Mouse (Mus musculus) cerebellum, postnatal 4 days (tissue): ENCODE results near the gene Tysnd1.

Source experiments
- DNase-seq, 2 experiments: peaks; one replicate each; pipeline ENCODE4 v3.0.0; 2022; ENCODE audit warnings: low spot score in 2 of 2, mixed read lengths in 1 of 2

Tysnd1 gene

DNA sequence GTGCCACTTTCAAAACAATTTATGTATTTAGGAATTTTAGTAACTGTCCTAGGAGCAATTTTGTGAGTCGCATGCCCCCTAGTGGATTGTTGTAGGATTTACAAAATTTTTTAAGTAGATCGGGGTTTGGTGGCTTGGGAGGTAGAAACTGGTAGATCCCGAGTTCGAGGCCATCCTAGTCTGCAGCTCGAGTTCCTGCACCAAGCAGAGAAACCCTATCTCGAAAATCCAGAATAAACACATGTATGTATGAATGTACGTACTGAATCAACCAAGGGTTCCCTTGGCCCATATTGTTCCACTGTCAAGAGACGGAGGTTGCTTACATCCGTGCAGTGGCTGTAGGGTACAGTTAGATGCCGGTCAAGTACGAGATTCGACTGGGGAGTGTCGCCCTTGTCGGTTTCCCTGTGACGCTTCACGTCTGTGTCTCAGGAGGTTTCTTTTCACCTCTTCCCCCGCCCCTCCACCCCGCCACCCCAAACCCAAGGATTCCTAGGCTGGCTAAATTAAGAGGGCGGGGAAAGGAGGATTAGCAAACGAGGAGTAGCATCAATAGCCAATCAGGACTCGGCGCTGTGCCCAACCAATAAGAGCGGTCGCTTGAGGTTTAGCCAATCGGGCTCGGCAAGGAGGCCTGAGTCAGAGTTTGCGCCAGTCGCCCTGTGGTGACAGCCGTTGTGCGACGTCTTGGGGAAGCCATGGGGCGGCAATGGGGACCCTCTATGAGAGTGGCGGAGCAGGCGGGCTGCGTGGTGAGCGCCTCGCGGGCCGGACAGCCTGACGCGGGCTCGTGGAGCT lies at the start of gene Tysnd1:
TSS of gene Tysnd1 (plus strand) at position 645 of the 801 bp plus-strand sequence.
- peak; percentile 97 to 98 for DNase-seq

DNA sequence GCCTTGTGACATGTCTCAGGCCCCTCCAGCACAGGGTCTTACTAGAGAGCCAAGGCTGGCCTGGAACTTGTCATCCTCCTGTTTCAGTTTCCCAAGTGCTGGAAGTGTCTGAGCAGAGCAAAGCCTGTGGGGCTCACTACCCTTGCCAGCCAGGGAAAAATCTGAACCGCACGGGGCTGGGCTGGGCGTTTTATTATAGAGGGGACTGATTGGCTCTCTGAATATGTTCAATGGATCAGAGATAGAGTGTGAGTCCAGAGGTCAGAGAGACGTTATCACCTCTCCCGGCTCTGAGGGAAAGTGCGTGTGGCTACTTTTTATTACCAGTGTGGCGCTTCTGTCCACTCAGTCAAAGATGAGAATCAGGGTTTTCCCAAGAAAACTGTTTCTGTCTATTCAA lies 48.8 kb upstream of the Tysnd1 start:
- DNase-seq = no peak

DNA sequence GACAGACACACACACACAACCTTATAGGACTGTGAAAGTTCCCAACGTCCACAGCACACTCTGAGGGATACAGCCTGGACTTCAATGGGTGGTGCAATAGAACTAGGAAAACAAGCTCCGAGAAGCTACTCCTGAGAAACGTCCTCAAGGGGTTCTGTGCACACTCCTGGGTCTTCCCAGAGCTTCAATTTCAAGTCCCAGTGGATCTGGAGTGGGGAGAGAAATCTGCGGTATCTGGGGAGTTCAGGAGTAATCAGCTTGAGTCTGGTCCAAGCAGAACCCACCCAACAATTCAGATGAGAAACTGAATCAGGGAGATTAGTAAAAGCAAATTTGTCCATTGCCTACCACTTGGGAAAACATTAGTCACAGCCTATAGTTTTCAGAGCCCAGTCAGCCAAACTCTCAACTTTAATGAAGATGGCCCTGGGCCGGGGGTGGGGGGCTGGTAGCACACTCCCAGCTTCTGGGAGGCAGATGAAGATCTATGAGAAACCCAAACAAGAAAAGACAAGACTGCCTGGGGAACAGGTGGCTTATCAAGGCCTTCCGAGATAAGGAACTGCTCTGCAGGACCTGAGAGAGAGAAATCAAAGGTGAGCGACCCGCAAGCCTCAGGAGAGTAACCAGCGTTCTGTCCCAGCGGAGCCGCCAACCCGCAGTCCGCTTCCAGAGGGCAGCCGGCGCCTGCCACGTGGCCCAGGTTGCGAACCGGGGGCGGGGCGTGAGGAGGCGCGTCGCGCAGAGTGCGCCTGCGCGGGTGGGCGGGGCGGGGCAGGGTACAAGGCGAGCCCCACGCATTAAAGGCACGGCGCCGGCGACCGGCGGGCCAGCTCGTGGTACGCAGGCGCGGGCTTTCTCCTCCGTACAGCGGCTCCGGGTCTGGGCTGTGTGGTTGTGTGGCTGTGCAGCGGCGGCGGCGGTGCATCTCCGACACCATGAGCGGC lies 47.3 kb upstream of the Tysnd1 start, which contains the start of gene Ppa1:
TSS of gene Ppa1 (plus strand) at position 763 of the 947 bp plus-strand sequence.
- DNase-seq = peak; percentile 72 to 85

DNA sequence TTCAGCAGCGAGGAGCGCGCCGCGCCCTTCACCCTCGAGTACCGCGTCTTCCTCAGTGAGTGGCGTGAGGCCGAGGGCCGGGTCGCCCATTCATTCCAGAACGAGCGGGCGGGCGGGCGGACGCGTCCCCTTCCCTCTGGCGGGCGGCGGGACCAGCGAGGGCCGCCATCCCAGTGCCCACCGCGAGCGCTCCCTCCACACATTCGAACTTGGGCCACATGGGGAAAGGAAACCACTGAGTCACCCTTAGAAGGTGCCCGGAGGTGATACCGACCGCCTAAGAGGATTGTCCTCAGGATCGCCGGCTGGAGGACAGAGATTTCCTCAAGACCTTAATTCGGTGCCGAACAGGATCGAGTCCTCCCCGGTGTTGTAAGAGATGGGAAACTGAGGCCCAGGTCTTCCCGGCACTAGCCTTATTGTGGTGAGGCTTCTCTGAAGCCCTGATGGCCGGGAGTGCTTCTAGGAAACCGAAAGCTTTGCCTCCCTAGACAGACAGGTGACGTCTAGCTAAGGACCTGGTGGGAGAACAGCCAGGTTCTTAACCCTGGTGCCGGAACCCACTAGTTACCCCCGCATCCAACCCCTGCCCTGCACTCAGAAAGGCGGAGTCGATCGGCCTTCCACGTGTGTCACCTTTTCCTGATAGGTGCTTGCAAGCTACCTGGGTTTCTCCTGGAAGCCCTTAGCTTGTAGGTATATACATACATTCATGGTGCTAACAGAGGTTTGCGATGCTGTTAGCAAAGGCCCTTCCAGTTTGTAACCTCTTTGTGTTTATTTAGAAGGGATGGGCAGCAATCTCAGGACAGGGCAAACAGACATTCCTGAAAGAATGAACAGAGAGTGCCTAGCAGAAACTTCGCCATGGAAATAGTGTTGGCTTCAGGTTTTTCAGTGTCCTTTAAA lies 46.3 kb upstream of the Tysnd1 start:
- DNase-seq = no peak

DNA sequence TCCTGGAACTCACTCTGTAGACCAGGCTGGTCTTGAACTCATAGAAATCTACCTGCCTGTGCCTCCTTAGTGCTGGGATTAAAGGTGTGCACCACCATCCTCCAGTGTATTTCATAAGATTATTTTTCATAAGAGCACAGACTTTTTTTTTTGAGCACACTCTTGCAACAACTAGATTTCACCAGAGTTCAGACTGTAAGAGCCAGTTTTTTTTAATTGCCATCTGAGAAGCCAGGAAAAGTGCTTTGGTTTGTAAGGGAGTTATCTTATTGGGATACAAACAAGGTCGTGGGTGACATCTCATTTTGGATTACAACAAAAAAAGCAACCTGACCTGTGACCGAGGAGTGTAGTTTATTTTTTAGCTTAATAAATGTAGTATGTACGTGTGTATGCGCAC lies 41.2 kb upstream of the Tysnd1 start:
- no peak for DNase-seq

DNA sequence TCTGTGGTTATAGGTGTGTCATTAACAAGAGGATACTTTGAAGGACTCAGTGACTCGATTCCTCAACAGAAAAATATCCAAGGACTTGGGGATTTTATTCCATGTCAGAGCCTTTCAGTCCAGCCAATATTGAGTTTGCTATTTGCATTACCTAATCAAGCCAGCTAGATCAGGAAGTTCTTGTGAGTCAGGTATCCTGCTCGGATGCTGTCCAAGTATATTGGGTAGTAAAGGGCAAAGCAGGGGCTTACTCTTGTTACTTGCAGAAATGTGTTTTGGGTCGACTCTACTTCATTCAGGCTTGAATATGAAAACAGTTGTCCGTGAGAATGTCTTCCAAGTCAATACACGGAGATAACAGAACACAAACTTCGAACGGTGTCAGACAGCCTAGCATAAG lies 40.6 kb upstream of the Tysnd1 start:
- no peak for DNase-seq

DNA sequence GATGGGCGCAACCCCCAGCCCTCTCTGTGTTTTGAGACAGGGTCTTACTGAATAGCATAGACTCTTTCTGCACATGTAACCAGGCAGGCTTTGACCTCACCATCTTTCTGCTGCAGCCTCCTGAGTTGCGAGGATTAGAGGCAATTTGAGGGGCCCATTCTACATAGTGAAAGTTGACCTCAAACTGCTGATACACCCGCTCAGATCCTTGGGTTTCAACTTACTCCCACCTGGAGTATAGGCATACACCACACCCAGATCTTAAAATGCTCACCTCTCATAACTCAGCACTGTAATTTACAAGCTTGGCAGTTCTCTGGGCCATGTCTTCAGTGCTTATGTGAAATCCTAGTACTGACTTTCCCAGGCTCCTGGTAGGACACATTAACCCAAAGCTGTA lies 40.1 kb upstream of the Tysnd1 start:
- DNase-seq = no peak

DNA sequence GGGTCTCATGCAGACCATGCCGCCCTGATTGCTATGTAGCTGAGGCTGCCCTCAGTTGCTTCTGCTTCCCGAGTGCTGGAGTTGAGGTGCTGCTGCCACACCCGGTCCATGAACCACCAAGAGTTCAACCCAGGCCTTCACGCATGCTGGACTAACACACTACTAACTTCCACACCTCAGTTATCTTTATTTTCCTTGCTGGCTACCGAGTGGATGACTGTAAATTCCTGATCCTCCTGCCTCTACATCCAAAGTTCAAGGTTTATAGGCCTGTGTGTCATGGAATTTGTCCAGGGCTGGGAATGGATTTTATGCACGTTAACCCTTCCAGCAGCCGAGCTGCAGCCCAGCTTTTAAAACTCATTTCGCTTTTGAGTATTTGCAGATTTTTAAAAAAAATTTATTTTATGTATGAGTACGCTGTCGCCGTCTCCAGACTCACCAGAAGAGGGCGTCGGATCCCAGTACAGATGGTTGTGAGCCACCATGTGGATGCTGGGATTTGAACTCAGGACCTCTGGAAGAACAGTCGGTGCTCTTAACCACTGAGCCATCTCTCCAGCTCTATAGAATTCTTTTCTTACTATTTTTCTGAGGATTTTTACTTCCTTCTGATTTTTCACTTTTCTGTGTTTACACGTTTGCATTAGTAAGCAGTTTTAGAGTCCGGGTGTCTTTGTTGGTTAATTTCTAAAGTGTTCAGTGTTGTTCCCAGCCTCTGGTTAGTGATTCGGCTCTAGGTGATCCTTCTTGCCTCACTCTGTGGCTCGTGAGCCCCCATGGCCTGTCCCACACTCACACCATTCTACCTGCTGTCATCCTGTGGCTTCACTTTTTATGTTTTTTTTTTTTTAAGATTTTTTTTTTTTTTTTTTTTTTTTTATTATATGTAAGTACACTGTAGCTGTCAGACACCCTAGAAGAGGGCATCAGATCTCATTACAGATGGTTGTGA lies 38.1 kb upstream of the Tysnd1 start:
- no peak for DNase-seq

DNA sequence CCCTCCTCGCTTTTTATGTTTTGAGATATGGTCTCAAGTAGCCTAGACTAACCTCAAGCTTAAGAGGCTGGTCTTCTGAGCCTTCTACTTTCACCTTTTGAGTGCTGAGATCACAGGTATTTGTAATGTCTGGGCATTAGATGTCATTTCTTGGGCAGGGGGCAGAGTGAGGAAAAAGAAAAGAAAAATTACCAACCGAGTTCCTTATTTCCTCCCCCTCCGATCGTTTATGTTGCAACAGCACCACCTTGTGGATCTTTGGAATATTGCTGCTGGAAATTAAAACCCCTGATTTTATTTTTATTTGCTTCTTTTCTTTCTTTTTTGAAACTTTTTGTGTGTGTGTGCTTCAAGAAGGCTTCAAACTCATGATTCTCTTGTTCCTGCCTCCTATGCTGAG lies 37.3 kb upstream of the Tysnd1 start:
- peak in 1 of 2 experiments; percentile 47 for DNase-seq

DNA sequence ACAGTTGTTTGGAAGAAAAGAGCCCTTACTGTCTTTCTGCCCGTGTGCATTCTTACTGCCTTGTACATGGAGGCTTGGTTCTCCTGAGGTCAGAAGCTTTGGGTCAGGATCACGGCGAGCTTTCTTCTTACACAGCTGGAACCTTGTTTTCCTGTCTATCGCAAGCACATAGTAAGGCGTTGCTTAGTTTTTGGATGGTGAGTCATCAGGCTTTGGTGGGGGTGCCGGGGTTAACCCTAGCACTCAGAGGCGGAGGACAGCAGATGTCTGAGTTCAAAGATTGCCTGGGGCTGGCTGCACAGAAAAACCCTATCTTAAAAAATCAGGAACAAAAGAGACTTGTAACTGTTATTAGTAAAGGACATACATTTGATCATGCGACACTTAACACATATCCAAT lies 33.4 kb upstream of the Tysnd1 start:
- no peak for DNase-seq

DNA sequence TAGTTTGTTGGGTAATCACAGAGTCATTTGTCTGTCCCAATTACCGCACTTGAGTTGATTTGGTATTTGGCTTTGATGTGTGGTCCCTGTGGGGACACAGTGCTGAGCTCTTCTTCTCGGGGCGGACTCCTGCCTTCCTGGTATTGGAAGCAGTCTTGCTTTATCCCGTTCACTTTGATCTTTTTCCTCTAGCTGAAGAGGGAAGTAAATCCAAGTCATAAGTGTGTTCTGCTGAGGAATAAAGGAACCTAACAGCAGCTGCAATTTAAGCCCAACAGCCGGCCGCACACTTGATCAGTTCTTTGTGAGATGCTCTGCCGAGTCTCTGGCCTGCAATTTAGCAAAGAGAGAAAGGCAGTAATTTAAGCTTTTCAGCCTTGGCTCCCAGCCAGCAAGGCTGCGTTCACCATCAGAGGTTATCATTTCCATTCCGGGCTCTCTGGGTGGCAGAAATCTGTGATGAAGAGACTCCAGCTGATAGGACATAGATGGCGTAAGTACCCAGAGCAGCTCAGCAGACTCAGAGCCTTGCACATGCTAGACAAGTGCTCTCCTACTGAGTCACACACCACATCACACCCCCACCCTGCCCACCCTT lies 32.8 kb upstream of the Tysnd1 start:
- no peak for DNase-seq

DNA sequence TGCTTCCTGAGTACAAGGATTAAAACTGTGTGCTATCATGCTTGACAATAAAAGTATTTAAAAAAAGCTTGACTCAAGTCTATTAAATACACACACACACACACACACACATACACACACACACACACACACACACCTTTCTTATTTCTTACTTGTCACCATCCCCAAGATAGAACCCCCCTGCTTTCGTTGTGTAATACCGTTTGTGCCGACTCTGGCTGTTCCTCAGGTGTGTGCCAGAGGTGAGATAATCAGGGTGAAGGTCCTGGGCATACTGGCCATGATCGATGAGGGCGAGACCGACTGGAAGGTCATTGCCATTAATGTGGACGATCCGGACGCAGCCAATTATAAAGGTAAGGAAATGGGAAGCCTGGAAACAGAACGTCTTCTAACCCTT lies 30.2 kb upstream of the Tysnd1 start:
- no peak for DNase-seq

DNA sequence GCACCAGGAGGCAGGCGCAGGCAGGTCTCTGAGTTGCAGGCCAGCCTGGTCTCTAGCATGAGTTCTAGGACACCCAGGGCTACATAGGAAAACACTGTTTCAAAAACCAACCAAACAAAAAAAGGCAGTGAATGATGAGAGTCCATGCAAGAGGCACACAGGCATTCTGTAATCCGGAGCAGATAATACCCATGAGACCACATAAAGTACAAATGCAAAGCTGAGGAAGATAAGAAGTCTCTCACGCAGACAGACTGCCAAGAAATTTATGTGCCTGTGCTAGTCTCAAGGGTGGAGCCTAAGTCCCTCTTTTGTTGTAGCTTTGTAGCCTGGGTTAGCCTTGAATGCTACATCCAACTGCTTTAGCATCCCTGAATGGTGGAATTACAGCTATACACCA lies 29.7 kb upstream of the Tysnd1 start:
- no peak for DNase-seq

DNA sequence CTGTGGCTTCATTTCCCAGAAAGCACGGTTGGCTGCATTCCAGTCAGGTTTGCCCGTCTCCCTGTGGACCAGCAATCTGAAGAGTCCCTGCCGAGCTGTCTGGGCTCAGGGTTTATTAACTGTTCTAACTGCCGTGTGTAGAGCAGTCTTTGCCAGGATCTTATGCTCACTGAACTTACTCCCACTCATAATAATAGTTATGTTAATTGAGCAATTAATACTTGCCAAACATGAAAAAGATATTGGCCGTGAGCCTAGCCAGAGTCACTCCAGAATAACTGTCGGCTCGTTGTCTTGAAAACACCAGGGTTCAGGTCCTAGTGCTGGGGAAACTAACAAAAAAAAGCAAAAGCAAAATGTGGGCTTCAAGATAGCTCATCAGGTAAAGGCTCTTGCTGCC lies 26.0 kb upstream of the Tysnd1 start:
- DNase-seq = no peak

DNA sequence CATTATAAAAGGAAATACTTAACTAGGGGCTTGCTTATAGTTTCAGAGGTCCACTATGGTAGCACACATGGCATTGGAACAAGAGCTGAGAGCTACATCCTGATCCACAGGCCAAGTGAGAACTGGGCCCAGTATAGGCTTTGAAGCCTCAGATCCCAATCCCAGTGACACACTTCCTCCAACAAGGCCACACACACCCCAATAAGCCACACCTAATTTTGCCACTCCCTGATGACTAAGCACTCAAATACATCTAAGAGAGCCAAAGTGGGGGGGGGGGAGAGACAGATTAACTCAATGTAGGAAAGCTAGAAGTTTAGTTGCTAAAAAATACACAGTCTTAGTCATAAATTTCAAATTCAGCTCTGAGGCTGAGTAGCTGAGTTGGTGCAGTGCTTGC lies 25.4 kb upstream of the Tysnd1 start:
- no peak for DNase-seq

DNA sequence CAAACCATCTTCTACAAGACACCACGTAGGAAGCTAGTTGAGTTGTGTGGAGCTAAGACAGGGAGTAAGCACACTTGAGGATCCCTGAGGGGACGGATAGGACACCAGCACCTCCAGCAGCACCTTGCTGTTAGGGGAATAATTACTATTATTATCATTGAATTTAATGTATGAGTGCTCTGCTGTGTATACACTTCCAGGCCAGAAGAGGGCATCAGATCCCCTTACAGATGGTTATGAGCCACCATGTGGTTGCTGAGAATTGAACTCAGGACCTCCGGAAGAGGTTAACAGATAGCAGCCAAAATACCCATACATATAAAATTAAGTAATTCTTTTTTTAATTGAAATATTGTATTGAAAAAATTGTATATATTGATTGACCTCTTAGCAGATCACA lies 24.6 kb upstream of the Tysnd1 start:
- DNase-seq = no peak

DNA sequence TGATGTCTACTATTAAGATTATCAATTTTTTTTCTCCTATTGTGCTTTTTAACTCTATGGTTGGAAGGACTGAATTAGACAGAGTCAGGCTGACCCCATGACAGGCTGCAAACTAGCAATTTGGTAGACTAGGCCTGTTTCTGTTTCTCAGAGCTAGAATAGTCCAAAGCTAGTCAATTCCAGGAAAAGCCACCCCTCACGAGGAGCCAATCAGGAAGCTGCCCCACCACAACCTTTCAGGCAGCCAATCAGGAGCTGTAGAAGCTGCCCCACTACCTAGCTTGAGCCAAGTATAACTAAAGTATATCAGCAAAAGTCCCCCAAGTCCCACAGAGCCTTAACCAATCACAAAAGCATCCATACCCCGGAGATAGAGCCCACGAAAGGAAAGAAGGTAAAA lies 19.4 kb upstream of the Tysnd1 start:
- DNase-seq = no peak

DNA sequence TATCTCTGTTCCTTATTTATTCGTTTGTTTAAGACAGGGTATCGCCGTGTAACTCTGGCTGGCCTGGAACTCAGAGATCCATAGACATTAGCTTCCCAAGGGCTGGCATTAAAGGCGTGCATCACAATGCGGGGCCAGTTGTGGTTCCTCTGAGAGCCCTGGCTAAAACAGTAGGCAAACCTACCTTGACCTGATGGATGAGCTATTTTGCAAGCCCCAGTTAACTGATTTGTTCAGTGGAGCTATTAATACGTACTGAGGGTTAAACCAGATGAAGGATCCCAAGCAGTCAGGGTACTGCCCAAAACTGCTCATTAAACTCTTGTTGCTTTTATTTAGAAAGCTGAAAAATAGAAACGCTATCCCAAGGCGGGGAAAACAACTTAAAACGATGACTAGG lies 15.8 kb upstream of the Tysnd1 start:
- no peak for DNase-seq

DNA sequence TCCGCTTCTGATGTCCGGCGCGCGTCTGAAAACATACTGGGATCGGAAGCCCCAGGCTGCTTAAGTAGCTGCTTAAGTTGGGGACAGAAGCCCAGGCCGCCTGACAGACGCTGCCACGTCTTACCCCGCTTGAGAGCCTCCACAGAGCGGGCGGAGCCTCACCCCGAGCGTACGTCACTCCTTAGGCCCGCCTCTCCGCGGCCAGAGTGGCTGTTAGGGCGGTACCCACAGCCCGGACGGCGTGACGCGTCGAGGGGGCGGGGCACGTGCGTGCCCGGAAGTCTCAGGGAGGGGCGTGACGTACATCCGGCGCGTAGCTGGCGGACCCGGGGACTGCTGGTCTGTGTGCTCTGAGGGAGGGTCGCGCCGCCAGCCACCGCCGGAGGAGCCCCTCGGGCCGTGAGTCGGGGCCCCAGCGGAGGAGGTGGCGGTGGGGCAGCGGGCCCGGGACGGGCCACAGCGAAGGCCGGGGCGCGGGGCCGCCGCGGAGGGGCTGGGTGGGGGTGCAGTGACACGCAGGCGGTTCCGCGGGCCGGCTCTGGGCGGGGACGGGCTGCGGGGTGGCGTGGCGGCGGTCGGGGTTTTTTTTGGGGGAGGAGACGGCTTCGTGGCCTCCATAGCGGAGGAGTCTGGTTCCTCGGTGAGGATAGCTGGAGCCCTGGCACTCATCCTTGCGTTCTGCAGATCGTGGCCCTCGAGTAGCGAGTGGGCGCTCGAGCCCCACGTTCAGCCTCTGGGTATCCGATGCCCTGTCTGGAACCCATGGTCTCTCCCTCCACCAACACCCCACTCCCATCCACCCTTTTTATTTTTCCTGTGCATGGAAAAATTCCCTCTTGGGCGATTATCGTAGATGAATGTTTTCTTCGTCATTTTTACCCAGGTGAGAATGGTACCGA lies 15.1 kb upstream of the Tysnd1 start, which contains the start of gene Sar1a:
TSS of gene Sar1a (plus strand) at position 285 of the 899 bp plus-strand sequence.
- DNase-seq = peak; percentile 96
